Mouse (Mus musculus): ENCODE data around the gene Castor1. TPM values are rescaled to one million over a fixed set of nuclear protein-coding genes. Genes with fewer than 3 reads are reported as not detected.
A peak's percentile ranks its signal among the peaks of the same experiment; 100 is the strongest.

Gene Castor1
- polyA plus RNA-seq, 1 experiment from 2014 or later: 4.5 TPM

DNA sequence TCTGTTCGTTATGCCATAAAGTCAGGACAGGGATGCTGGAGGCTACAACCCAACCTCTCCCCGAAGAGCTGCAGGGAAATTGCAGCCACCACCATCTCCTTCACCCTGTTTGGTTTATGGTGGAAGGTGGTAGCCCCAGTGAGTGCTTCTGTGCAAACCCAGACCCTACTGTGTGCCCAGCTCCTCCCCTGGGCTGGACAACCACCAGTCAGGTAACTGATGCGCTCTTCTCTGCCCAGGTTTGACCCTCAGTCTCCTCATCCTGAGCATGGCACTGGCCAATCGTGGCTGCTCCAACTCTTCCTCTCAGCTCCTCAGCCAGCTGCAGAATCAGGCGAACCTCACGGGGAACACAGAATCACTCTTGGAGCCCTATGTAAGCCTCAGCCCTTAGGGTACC, 20.1 kb downstream of the Castor1 start:
- no peaks in the 10 kb centered on the region for H3K4me1 ChIP-seq
- H3K9ac ChIP-seq: no peak overlapping the region
- 90% methylated on average over 6 of the region's 6 CpGs for WGBS
- H3K36me3 ChIP-seq: no peaks in the 10 kb centered on the region
- no peak overlapping the region for H3K27ac ChIP-seq
- no peak overlapping the region for H3K4me2 ChIP-seq (replicated peaks)
- no peaks in the 10 kb centered on the region for H3K27me3 ChIP-seq
- no peak overlapping the region for H3K4me3 ChIP-seq
- no peak for ATAC-seq (ENCODE audit: low FRiP score, low read depth)
- H3K9me3 ChIP-seq: no peaks in the 10 kb centered on the region

DNA sequence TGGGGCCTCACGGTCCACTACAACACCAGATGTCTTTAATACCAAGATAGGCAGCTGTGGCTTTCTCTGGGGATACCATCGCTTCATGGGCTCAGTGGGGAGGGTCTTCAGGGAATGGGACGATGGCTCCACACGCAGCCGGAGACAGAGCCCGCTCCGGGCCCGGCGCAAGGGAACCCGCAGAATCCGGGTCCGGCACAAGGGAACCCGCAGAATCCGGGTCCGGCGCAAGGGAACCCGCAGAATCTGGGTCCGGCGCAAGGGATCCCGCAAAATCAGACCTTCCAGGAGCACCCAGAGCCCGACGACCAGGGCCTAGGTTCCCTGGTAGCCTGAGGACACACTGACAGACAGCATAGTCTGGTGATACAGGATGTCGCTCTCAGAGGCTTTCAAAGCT, 21.7 kb downstream of the Castor1 start:
- Histone ChIP-seq H3K9ac (no peak overlapping the region), H3K4me2 (replicated peaks) (no peak overlapping the region), H3K4me3 (no peak overlapping the region), H3K4me1 (no peaks in the 10 kb centered on the region), H3K27ac (no peak overlapping the region), H3K36me3 (no peaks in the 10 kb centered on the region), H3K9me3 (no peaks in the 10 kb centered on the region), H3K27me3 (no peaks in the 10 kb centered on the region)
- 92% methylated on average over 23 of the region's 23 CpGs for WGBS
- no peak for ATAC-seq (ENCODE audit: low FRiP score, low read depth)

DNA sequence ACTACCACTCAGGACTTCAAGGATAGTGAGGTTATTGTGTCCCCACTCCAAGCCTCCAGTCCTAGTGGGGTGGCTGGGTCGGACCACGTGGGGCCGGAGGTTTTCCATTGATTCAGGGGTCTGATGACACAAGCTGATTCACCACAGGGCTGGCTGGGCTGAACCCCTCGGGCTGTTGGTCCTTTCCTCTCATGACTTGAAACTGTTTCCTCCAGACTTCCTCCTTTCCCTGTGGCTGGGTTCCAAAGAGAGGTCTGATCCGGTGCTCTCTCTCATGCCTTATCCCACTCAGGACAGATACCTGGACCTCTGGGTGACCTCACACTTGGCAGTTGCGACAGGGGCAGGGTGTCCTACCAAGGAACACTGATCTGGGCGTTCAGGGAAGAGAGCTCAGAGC, 22.1 kb downstream of the Castor1 start:
- ATAC-seq (ENCODE audit: low FRiP score, low read depth): no peak
- Histone ChIP-seq H3K9me3 (no peaks in the 10 kb centered on the region), H3K4me1 (no peaks in the 10 kb centered on the region), H3K4me2 (replicated peaks) (no peak overlapping the region), H3K4me3 (no peak overlapping the region), H3K9ac (no peak overlapping the region), H3K36me3 (no peaks in the 10 kb centered on the region), H3K27ac (no peak overlapping the region), H3K27me3 (no peaks in the 10 kb centered on the region)
- WGBS: 75% methylated on average over 7 of the region's 7 CpGs

DNA sequence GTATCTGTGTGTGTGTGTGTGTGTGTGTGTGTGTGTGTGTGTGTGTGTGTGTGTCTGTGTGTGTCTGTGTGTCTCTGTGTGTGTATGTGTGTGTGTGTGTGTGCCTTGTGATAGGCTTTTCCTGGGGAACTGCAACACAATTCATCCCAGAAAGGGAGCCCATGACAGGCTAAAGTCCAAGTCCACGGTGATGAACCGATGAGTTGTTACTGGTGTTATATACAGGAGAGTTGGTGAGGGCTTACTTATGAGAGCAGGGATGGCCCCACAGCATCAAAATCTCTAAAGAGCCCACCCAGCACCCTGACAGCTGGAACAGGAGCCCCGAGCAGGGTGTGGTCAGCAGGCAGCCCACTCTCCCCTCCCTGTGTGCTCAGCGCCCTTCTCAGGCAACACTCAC, 23.2 kb downstream of the Castor1 start:
- no peak overlapping the region for H3K4me2 ChIP-seq (replicated peaks)
- no peak overlapping the region for H3K27ac ChIP-seq
- H3K4me3 ChIP-seq: no peak overlapping the region
- no peak for ATAC-seq (ENCODE audit: low FRiP score, low read depth)
- no peaks in the 10 kb centered on the region for H3K9me3 ChIP-seq
- H3K27me3 ChIP-seq: no peaks in the 10 kb centered on the region
- H3K9ac ChIP-seq: no peak overlapping the region
- 80% methylated on average over 4 of the region's 4 CpGs for WGBS
- H3K36me3 ChIP-seq: no peaks in the 10 kb centered on the region
- no peaks in the 10 kb centered on the region for H3K4me1 ChIP-seq

DNA sequence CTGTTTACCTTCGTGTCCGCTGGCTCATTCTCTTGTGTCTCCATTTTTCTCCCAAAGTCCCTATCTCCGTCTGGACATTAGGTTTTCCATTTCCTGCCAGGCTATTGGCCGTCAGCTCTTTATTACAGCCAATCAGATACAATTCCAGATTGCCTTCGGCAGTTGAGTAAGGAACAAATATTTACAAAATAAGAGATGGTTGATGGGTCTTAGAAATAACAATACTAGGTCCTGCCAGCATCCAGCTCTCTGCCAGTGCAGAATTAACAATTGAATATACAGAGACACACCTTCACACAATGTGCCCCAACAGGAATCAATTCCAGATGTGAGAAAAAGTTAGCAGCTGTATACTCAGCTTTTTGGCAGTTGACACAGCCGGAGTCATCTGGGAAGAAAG, 28.1 kb downstream of the Castor1 start:
- WGBS: 52% methylated on average over 6 of the region's 6 CpGs
- Histone ChIP-seq H3K9ac (no peak overlapping the region), H3K27ac (no peak overlapping the region)

DNA sequence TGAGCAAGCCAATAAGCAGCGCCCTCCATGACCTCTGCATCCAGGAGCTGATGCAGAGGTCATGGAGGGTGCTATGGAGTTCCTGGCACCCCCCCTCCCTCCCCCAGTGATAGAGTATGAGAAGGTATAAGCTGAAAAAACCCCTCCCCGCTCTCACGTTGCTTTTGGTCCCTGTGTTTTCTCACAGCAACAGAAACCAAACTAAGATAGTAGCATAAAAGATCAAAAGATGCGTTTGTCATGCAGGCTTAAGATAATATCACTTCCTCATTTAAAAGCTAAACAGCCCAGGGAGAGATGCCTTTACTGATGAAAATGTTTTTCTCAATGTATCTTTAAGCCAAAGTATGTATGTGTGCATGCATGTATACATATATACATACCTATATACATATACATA, 28.6 kb downstream of the Castor1 start:
- Histone ChIP-seq H3K9ac (no peak overlapping the region), H3K27ac (no peak overlapping the region), H3K27me3 (no peaks in the 10 kb centered on the region), H3K36me3 (no peaks in the 10 kb centered on the region), H3K9me3 (no peaks in the 10 kb centered on the region), H3K4me2 (replicated peaks) (no peak overlapping the region), H3K4me3 (no peak overlapping the region), H3K4me1 (no peaks in the 10 kb centered on the region)
- 63% methylated on average over 4 of the region's 4 CpGs for WGBS
- ATAC-seq (ENCODE audit: low FRiP score, low read depth): no peak

More for the DNA sequence above, 28.1 kb downstream of the Castor1 start:
- Histone ChIP-seq H3K4me3 (no peak overlapping the region), H3K4me2 (replicated peaks) (no peak overlapping the region), H3K27me3 (no peaks in the 10 kb centered on the region), H3K4me1 (no peaks in the 10 kb centered on the region), H3K36me3 (no peaks in the 10 kb centered on the region), H3K9me3 (no peaks in the 10 kb centered on the region)
- ATAC-seq (ENCODE audit: low FRiP score, low read depth): no peak

DNA sequence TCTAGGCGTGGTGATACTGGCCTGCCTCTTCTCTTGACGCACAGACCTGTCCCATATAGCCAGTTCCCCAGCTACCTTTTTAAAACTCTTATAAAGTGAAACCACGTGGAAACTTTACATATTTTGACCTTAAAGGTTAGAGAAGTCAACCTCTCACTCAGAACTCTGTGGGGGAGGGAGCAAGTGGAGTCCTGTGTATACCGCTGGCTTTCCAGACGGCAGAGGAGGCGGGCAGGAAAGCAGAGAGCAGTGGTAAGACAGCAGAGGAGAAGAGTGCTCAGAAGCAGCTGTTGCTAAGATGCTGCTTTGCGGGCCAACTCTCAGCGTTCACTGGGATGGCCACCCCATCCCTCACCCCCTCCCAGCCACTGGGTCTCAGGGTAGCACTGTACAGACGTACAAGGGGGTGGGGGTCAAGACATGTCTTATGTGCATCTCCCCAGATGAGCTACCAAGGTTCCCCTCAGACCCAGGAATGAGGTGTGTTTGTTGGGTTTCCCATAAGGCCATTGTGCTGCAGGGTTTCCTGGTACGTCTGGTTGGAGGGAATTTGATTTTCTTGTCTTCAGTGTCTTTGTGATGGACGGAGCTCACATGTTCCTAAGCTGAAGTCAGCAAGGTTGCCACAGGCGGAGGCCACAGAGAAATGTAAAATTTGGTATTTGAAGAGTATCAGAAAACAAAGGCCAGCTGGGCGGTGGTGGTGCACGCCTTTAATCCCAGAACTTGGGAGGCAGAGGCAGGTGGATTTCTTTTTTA, 29.4 kb downstream of the Castor1 start:
- Histone ChIP-seq H3K27ac (no peak overlapping the region), H3K4me1 (no peaks in the 10 kb centered on the region), H3K27me3 (no peaks in the 10 kb centered on the region), H3K9ac (no peak overlapping the region), H3K36me3 (no peaks in the 10 kb centered on the region), H3K4me3 (no peak overlapping the region), H3K9me3 (no peaks in the 10 kb centered on the region), H3K4me2 (replicated peaks) (no peak overlapping the region)
- 74% methylated on average over 14 of the region's 14 CpGs for WGBS
- no peak for ATAC-seq (ENCODE audit: low FRiP score, low read depth)

DNA sequence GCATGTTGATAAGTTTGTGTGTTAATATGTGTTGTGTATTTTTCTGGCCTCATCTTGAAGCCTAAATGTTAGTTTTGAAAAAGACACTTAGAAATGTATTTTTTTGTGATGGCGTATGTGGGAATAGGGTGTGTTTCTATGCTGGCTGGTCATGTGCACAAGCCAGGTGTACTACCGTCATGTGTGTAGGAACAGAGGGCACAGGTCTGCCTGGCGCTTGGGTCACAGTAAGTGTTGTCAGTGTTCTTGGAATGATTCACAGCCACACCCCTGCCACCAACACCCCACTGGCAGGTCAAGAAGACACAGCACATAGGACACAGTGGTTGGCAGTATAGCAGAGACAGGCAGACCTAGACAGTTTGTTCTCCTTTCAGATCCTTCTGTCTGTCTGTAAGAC, 31.1 kb downstream of the Castor1 start:
- 91% methylated on average over 3 of the region's 3 CpGs for WGBS
- Histone ChIP-seq H3K27me3 (no peaks in the 10 kb centered on the region), H3K4me3 (no peak overlapping the region), H3K4me2 (replicated peaks) (no peak overlapping the region), H3K9ac (no peak overlapping the region), H3K36me3 (no peaks in the 10 kb centered on the region), H3K27ac (no peak overlapping the region), H3K4me1 (no peaks in the 10 kb centered on the region), H3K9me3 (no peaks in the 10 kb centered on the region)
- ATAC-seq (ENCODE audit: low FRiP score, low read depth): no peak

DNA sequence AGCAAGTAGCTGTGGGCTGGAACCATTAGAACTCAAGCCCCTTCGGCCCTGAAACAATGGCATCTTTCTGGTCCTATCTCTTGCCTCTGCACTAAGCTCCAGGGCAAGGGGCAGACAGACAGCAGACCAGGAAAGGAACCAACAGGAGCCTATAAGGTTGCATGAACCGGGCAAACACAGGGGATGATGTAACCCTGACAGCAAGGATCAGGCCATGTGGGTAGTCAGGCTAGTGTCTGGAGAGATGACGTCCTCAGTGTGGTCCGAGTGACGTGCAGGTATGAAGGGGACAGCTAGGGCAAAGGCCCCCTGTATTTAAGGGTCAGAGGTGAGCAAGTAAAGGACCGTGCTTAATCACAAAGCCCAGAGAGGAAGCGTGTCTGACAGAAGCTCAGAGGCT, 32.3 kb downstream of the Castor1 start:
- no peaks in the 10 kb centered on the region for H3K36me3 ChIP-seq

DNA sequence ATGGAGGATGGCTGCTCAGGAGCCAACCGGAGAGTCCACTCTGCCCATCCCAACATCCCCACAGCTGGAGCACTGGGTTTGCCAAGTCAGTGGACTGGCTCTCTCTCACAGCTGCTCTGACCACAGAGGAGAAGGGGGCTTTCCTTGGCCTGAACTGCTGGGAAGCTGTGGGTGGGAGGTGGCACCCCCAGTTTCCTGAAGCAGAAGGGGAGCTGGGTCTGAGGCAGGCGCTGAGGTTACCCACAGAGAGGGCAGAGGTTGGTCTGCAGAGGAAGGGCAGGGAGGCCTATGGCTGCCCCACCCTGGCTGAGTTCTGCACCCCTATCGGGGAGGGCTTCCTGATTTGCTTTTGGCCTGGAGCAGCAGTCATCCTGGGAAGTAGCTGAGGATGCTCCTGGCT, 33.4 kb downstream of the Castor1 start:
- no peak overlapping the region for H3K4me2 ChIP-seq (replicated peaks)
- H3K4me1 ChIP-seq: no peaks in the 10 kb centered on the region
- no peaks in the 10 kb centered on the region for H3K9me3 ChIP-seq
- no peak for ATAC-seq (ENCODE audit: low FRiP score, low read depth)
- 79% methylated on average over 3 of the region's 3 CpGs for WGBS
- no peak overlapping the region for H3K27ac ChIP-seq
- no peak overlapping the region for H3K4me3 ChIP-seq
- H3K27me3 ChIP-seq: no peaks in the 10 kb centered on the region
- no peak overlapping the region for H3K9ac ChIP-seq
- H3K36me3 ChIP-seq: no peaks in the 10 kb centered on the region

More for the DNA sequence above, 32.3 kb downstream of the Castor1 start:
- H3K4me3 ChIP-seq: no peak overlapping the region
- ATAC-seq (ENCODE audit: low FRiP score, low read depth): no peak
- H3K9ac ChIP-seq: no peak overlapping the region
- no peaks in the 10 kb centered on the region for H3K27me3 ChIP-seq
- no peaks in the 10 kb centered on the region for H3K9me3 ChIP-seq
- H3K4me2 ChIP-seq (replicated peaks): no peak overlapping the region
- no peak overlapping the region for H3K27ac ChIP-seq
- H3K4me1 ChIP-seq: no peaks in the 10 kb centered on the region
- 79% methylated on average over 7 of the region's 7 CpGs for WGBS

DNA sequence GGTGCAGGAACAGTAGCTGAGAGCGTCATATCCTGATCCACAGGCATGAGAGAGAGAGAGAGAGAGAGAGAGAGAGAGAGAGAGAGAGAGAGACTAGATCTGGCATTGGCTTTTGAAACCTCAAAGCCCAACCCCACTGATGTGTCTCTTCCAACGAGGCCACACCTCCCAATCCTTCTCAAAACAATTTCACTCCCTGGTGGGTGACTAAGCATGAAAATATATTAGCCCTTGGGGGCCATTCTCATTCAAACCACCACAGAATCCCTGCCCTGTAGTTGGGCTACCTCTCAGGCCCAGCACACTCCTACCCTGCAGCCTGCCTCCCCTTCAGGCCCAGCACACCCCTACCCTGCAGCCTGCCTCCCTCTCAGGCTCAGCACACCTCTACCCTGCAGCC, 34.9 kb downstream of the Castor1 start:
- Histone ChIP-seq H3K9ac (no peak overlapping the region), H3K36me3 (no peaks in the 10 kb centered on the region), H3K27me3 (no peaks in the 10 kb centered on the region), H3K9me3 (no peaks in the 10 kb centered on the region), H3K4me3 (no peak overlapping the region), H3K27ac (no peak overlapping the region), H3K4me1 (no peaks in the 10 kb centered on the region), H3K4me2 (replicated peaks) (no peak overlapping the region)
- no peak for ATAC-seq (ENCODE audit: low FRiP score, low read depth)
- 73% methylated on average over 2 of the region's 2 CpGs for WGBS

DNA sequence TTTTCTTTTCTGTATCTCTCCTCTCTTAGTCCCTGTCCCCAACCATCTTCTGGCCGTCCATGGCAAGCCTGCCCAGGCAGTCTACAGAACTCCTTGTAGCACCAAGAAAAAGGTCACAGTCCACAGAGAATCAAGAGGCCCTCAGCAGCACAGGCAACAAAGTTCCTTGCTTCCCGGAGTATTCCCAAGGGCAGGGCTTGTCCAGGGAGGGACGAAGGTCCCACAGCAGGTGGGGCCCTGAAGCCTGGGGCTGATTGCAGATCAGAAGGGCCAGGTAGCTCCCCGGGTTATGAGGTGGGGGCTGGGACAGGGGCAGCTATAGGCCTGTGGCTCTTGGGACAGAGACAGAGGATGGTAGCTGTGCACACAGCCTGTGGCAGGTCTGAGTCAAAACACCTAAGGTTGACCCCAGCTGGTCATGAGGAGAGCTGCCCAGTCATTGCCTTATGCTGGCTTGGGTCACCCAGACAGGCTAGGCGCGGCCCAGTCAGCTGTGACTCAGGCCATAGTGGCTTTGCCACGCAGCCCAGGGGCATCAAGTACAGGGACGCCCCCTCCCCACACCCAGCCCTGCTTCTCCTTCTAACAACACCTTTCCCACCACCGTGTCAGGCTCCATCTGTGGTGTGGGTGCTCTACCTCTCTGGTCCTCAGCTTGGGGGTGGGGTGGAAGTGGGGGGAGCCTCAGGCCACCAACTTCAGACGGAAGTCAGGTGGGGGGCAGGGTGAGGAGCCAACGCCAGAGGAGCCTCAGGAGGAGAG, 39.0 kb downstream of the Castor1 start, which contains the start of gene Lif:
TSS of gene Lif (plus strand) at position 712 of the 762 bp plus-strand sequence.
- no peak for ATAC-seq (ENCODE audit: low FRiP score, low read depth)
- H3K4me2 ChIP-seq (replicated peaks): no peak within 1 kb of the TSS
- H3K4me3 ChIP-seq: no peak within 1 kb of the TSS
- H3K4me1 ChIP-seq: peaks cover 24% of the 10 kb centered on the region
- 0 out of 2 replicates have a peak within 1 kb of the TSS, but pooled peaks have one; percentile 4 for H3K9ac ChIP-seq
- H3K27me3 ChIP-seq: no peaks in the 10 kb centered on the region
- H3K27ac ChIP-seq: no peak within 1 kb of the TSS
- no peaks in the 10 kb centered on the region for H3K9me3 ChIP-seq
- H3K36me3 ChIP-seq: no peaks in the 10 kb centered on the region
- 60% methylated on average over 11 of the region's 11 CpGs for WGBS

Data from limb, embryonic 13.5 days (tissue).